Mouse (Mus musculus): ENCODE measurements around the gene Ppm1n. TPM values are rescaled to one million over a fixed set of nuclear protein-coding genes. Genes with fewer than 3 reads are reported as not detected.

Ppm1n gene
- polyA plus RNA-seq, 1 experiment from 2014 or later: 0.32 TPM

- peak overlapping the region; percentile 73 for H3K27ac ChIP-seq (ENCODE audit: low read length)
- H3K9me3 ChIP-seq (ENCODE audit: control insufficient read depth, low read length): no peaks in the 10 kb centered on the region
- H3K27me3 ChIP-seq (replicated peaks; ENCODE audit: control insufficient read depth, insufficient read depth, low read length): no peaks in the 10 kb centered on the region
- H3K36me3 ChIP-seq (ENCODE audit: control insufficient read depth, insufficient read depth, low read length): peaks cover 28% of the 10 kb centered on the region
- H3K4me1 ChIP-seq (ENCODE audit: control insufficient read depth, insufficient read depth, low read length): peaks cover 40% of the 10 kb centered on the region
- peak overlapping the region; percentile 46 for H3K4me2 ChIP-seq (ENCODE audit: low read depth, low read length)
- 48% methylated on average over 7 of the region's 7 CpGs for WGBS
- H3K9ac ChIP-seq (ENCODE audit: low read depth, low read length): peak overlapping the region; percentile 21; the same call in 1 of the 2 replicates
- 0 out of 2 replicates have a peak overlapping the region, but pooled peaks have one; percentile 3 for H3K4me3 ChIP-seq (ENCODE audit: low read length)
- ATAC-seq: peak; percentile 29
Observed at GRCm38 (mm10) chr7:19265147-19265546, 14.7 kb downstream of the Ppm1n start.

- H3K4me3 ChIP-seq (ENCODE audit: low read length): no peak overlapping the region
- H3K4me1 ChIP-seq (ENCODE audit: control insufficient read depth, insufficient read depth, low read length): no peaks in the 10 kb centered on the region
- no peak overlapping the region for H3K27ac ChIP-seq (ENCODE audit: low read length)
- H3K27me3 ChIP-seq (replicated peaks; ENCODE audit: control insufficient read depth, insufficient read depth, low read length): no peaks in the 10 kb centered on the region
- 0 out of 2 replicates have a peak, but pooled peaks cover 4% of the 10 kb centered on the region for H3K9me3 ChIP-seq (ENCODE audit: control insufficient read depth, low read length)
- no peak for ATAC-seq
- no peak overlapping the region for H3K4me2 ChIP-seq (ENCODE audit: low read depth, low read length)
- 72% methylated on average over 3 of the region's 3 CpGs for WGBS
- peaks cover 34% of the 10 kb centered on the region for H3K36me3 ChIP-seq (ENCODE audit: control insufficient read depth, insufficient read depth, low read length)
- H3K9ac ChIP-seq (ENCODE audit: low read depth, low read length): no peak overlapping the region
Observed at GRCm38 (mm10) chr7:19258336-19258735, 21.5 kb downstream of the Ppm1n start.

- 33% methylated on average over 11 of the region's 11 CpGs for WGBS
- Histone ChIP-seq H3K4me3 (ENCODE audit: low read length) (no peak overlapping the region), H3K36me3 (ENCODE audit: control insufficient read depth, insufficient read depth, low read length) (peaks cover 30% of the 10 kb centered on the region), H3K9ac (ENCODE audit: low read depth, low read length) (no peak overlapping the region), H3K27ac (ENCODE audit: low read length) (no peak overlapping the region), H3K4me2 (ENCODE audit: low read depth, low read length) (no peak overlapping the region), H3K9me3 (ENCODE audit: control insufficient read depth, low read length) (0 out of 2 replicates have a peak, but pooled peaks cover 4% of the 10 kb centered on the region), H3K4me1 (ENCODE audit: control insufficient read depth, insufficient read depth, low read length) (no peaks in the 10 kb centered on the region), H3K27me3 (replicated peaks; ENCODE audit: control insufficient read depth, insufficient read depth, low read length) (no peaks in the 10 kb centered on the region)
- ATAC-seq: peak; percentile 80
Observed at GRCm38 (mm10) chr7:19257390-19258022, 22.4 kb downstream of the Ppm1n start.

GRCm38 (mm10) chr7:19256567-19256966, 23.3 kb downstream of the Ppm1n start:
- H3K9ac ChIP-seq (ENCODE audit: low read depth, low read length): no peak overlapping the region
- 0 out of 2 replicates have a peak, but pooled peaks cover 4% of the 10 kb centered on the region for H3K9me3 ChIP-seq (ENCODE audit: control insufficient read depth, low read length)
- no peak overlapping the region for H3K4me2 ChIP-seq (ENCODE audit: low read depth, low read length)
- no peaks in the 10 kb centered on the region for H3K4me1 ChIP-seq (ENCODE audit: control insufficient read depth, insufficient read depth, low read length)
- no peak for ATAC-seq
- no peaks in the 10 kb centered on the region for H3K27me3 ChIP-seq (replicated peaks; ENCODE audit: control insufficient read depth, insufficient read depth, low read length)
- no peak overlapping the region for H3K4me3 ChIP-seq (ENCODE audit: low read length)
- no peak overlapping the region for H3K27ac ChIP-seq (ENCODE audit: low read length)
- peaks cover 25% of the 10 kb centered on the region for H3K36me3 ChIP-seq (ENCODE audit: control insufficient read depth, insufficient read depth, low read length)
- WGBS: 78% methylated on average over 7 of the region's 7 CpGs

- no peak overlapping the region for H3K4me2 ChIP-seq (ENCODE audit: low read depth, low read length)
- 0 out of 2 replicates have a peak, but pooled peaks cover 4% of the 10 kb centered on the region for H3K9me3 ChIP-seq (ENCODE audit: control insufficient read depth, low read length)
- 88% methylated on average over 17 of the region's 17 CpGs for WGBS
- H3K27ac ChIP-seq (ENCODE audit: low read length): no peak overlapping the region
- no peaks in the 10 kb centered on the region for H3K27me3 ChIP-seq (replicated peaks; ENCODE audit: control insufficient read depth, insufficient read depth, low read length)
- H3K4me3 ChIP-seq (ENCODE audit: low read length): no peak overlapping the region
- H3K36me3 ChIP-seq (ENCODE audit: control insufficient read depth, insufficient read depth, low read length): peaks cover 15% of the 10 kb centered on the region
- no peak for ATAC-seq
- H3K9ac ChIP-seq (ENCODE audit: low read depth, low read length): no peak overlapping the region
- H3K4me1 ChIP-seq (ENCODE audit: control insufficient read depth, insufficient read depth, low read length): no peaks in the 10 kb centered on the region
Observed at GRCm38 (mm10) chr7:19255395-19255794, 24.5 kb downstream of the Ppm1n start.

- Histone ChIP-seq H3K27me3 (replicated peaks; ENCODE audit: control insufficient read depth, insufficient read depth, low read length) (no peaks in the 10 kb centered on the region), H3K9ac (ENCODE audit: low read depth, low read length) (no peak overlapping the region), H3K4me1 (ENCODE audit: control insufficient read depth, insufficient read depth, low read length) (peaks cover 4% of the 10 kb centered on the region; the same call in 1 of the 2 replicates), H3K27ac (ENCODE audit: low read length) (0 out of 2 replicates have a peak overlapping the region, but pooled peaks have one; percentile 17), H3K4me3 (ENCODE audit: low read length) (no peak overlapping the region), H3K9me3 (ENCODE audit: control insufficient read depth, low read length) (0 out of 2 replicates have a peak, but pooled peaks cover 4% of the 10 kb centered on the region), H3K36me3 (ENCODE audit: control insufficient read depth, insufficient read depth, low read length) (peaks cover 6% of the 10 kb centered on the region), H3K4me2 (ENCODE audit: low read depth, low read length) (no peak overlapping the region)
- whole genome bisulfite sequencing: 61% methylated on average over 5 of the region's 5 CpGs
- ATAC-seq: no peak
Observed at GRCm38 (mm10) chr7:19253437-19253836, 26.4 kb downstream of the Ppm1n start.

- ATAC-seq: peak; percentile 70
- Histone ChIP-seq H3K4me2 (ENCODE audit: low read depth, low read length) (no peak overlapping the region), H3K27me3 (replicated peaks; ENCODE audit: control insufficient read depth, insufficient read depth, low read length) (no peaks in the 10 kb centered on the region), H3K9me3 (ENCODE audit: control insufficient read depth, low read length) (0 out of 2 replicates have a peak, but pooled peaks cover 4% of the 10 kb centered on the region), H3K4me1 (ENCODE audit: control insufficient read depth, insufficient read depth, low read length) (peaks cover 4% of the 10 kb centered on the region; the same call in 1 of the 2 replicates), H3K4me3 (ENCODE audit: low read length) (no peak overlapping the region), H3K36me3 (ENCODE audit: control insufficient read depth, insufficient read depth, low read length) (peaks cover 3% of the 10 kb centered on the region; the same call in 1 of the 2 replicates), H3K27ac (ENCODE audit: low read length) (peak overlapping the region; percentile 33; the same call in 1 of the 2 replicates), H3K9ac (ENCODE audit: low read depth, low read length) (no peak overlapping the region)
- 74% methylated on average over 4 of the region's 4 CpGs for WGBS
Observed at GRCm38 (mm10) chr7:19252078-19252477, 27.8 kb downstream of the Ppm1n start.

GRCm38 (mm10) chr7:19247511-19247910, 32.4 kb downstream of the Ppm1n start:
- ATAC-seq: no peak
- peaks cover 6% of the 10 kb centered on the region; the same call in 1 of the 2 replicates for H3K36me3 ChIP-seq (ENCODE audit: control insufficient read depth, insufficient read depth, low read length)
- no peaks in the 10 kb centered on the region for H3K27me3 ChIP-seq (replicated peaks; ENCODE audit: control insufficient read depth, insufficient read depth, low read length)
- H3K9me3 ChIP-seq (ENCODE audit: control insufficient read depth, low read length): no peaks in the 10 kb centered on the region
- no peak overlapping the region for H3K27ac ChIP-seq (ENCODE audit: low read length)
- WGBS: 97% methylated on average over 2 of the region's 2 CpGs
- no peak overlapping the region for H3K9ac ChIP-seq (ENCODE audit: low read depth, low read length)
- H3K4me2 ChIP-seq (ENCODE audit: low read depth, low read length): no peak overlapping the region
- no peak overlapping the region for H3K4me3 ChIP-seq (ENCODE audit: low read length)
- peaks cover 4% of the 10 kb centered on the region; the same call in 1 of the 2 replicates for H3K4me1 ChIP-seq (ENCODE audit: control insufficient read depth, insufficient read depth, low read length)

- ATAC-seq: no peak
- no peaks in the 10 kb centered on the region for H3K27me3 ChIP-seq (replicated peaks; ENCODE audit: control insufficient read depth, insufficient read depth, low read length)
- peaks cover 4% of the 10 kb centered on the region; the same call in 1 of the 2 replicates for H3K4me1 ChIP-seq (ENCODE audit: control insufficient read depth, insufficient read depth, low read length)
- H3K27ac ChIP-seq (ENCODE audit: low read length): no peak overlapping the region
- H3K36me3 ChIP-seq (ENCODE audit: control insufficient read depth, insufficient read depth, low read length): peaks cover 6% of the 10 kb centered on the region; the same call in 1 of the 2 replicates
- H3K4me2 ChIP-seq (ENCODE audit: low read depth, low read length): no peak overlapping the region
- WGBS: 94% methylated on average over 1 of the region's 1 CpGs
- H3K4me3 ChIP-seq (ENCODE audit: low read length): no peak overlapping the region
- H3K9ac ChIP-seq (ENCODE audit: low read depth, low read length): no peak overlapping the region
- H3K9me3 ChIP-seq (ENCODE audit: control insufficient read depth, low read length): no peaks in the 10 kb centered on the region
Observed at GRCm38 (mm10) chr7:19246855-19247254, 33.0 kb downstream of the Ppm1n start.
